Mouse (Mus musculus) CH12.LX (cell line): ENCODE results near the gene Bsdc1. TPM values are rescaled to one million over a fixed set of nuclear protein-coding genes. Genes with fewer than 3 reads are reported as not detected.
A peak's percentile ranks its signal among the peaks of the same experiment; 100 is the strongest.

Source experiments
- DNase-seq: peaks from one replicate; pipeline ENCODE4 v3.0.0-alpha.2; 2013; ENCODE audit errors: extremely low read depth
- H3K27ac ChIP-seq: 2 replicates; pipeline ENCODE4 v1.5.1; 2012; ENCODE audit warnings: low read depth, mild to moderate bottlenecking, control low read depth, moderate library complexity; ENCODE audit not compliant: insufficient read depth
- H3K27me3 ChIP-seq: replicated peaks from 2 replicates; pipeline ENCODE3; 2012; ENCODE audit warnings: inconsistent platforms
- H3K36me3 ChIP-seq, 2 experiments: replicated peaks in 1 of 2; 2 replicates each; pipeline versions ENCODE3 to v1.6.1; 2012; ENCODE audit warnings: inconsistent platforms in 1 of 2, low read length in 1 of 2, mild to moderate bottlenecking in 1 of 2, mixed read lengths in 1 of 2, moderate library complexity in 1 of 2; ENCODE audit not compliant: control insufficient read depth in 1 of 2, insufficient read depth in 1 of 2
- H3K4me1 ChIP-seq, 2 experiments: 2 replicates each; pipeline ENCODE4 v1.6.1; 2012; ENCODE audit warnings: inconsistent platforms in 1 of 2, moderate library complexity in 1 of 2; ENCODE audit not compliant: insufficient read depth in 2 of 2, control insufficient read depth in 1 of 2
- H3K4me2 ChIP-seq: 2 replicates; pipeline ENCODE4 v1.6.1; 2012; ENCODE audit warnings: low read depth, mild to moderate bottlenecking, control low read depth; ENCODE audit not compliant: poor library complexity, insufficient read depth, severe bottlenecking
- H3K4me3 ChIP-seq, 3 experiments: fragments of 150-350 bp in 1 of 3; sonication (generic) in 1 of 3; replicated peaks in 1 of 3; 2 replicates each; pipeline versions ENCODE3 to v1.5.1; 2011 to 2012; ENCODE audit warnings: low read depth in 2 of 3, low read length in 2 of 3, mild to moderate bottlenecking in 2 of 3, moderate library complexity in 2 of 3, control low read depth in 1 of 3, improper control_type of control experiment in 1 of 3, inconsistent platforms in 1 of 3, mixed read lengths in 1 of 3; ENCODE audit not compliant: poor library complexity in 1 of 3
- H3K79me2 ChIP-seq: replicated peaks from 2 replicates; pipeline ENCODE4 v1.6.1; 2012; ENCODE audit warnings: mild to moderate bottlenecking, moderate library complexity; ENCODE audit not compliant: control insufficient read depth, poor library complexity, insufficient read depth, severe bottlenecking; ENCODE audit errors: extremely low read depth
- H3K9ac ChIP-seq: 2 replicates; pipeline ENCODE4 v1.6.1; 2012; ENCODE audit warnings: low read depth, mild to moderate bottlenecking, control low read depth, moderate library complexity; ENCODE audit not compliant: insufficient read depth
- H3K9me3 ChIP-seq: replicated peaks from 2 replicates; pipeline ENCODE3; 2012; ENCODE audit warnings: low read length, inconsistent platforms, mixed read lengths
- BHLHE40 ChIP-seq: IDR thresholded peaks from 2 replicates; pipeline ENCODE4 v1.6.1; 2011; ENCODE audit warnings: mild to moderate bottlenecking, low read depth, low read length, improper control_type of control experiment
- CHD2 ChIP-seq: IDR thresholded peaks from 2 replicates; pipeline ENCODE4 v1.6.1; 2011; ENCODE audit warnings: low read length, improper control_type of control experiment
- CTCF ChIP-seq, 2 experiments: IDR thresholded peaks in 1 of 2; conservative IDR thresholded peaks in 1 of 2; 2 replicates each; pipeline ENCODE4 v1.5.1; 2011 to 2012; ENCODE audit warnings: low read depth in 2 of 2, low read length in 2 of 2, improper control_type of control experiment in 1 of 2, inconsistent platforms in 1 of 2, mild to moderate bottlenecking in 1 of 2, moderate library complexity in 1 of 2
- ELF1 ChIP-seq: IDR thresholded peaks from 2 replicates; pipeline ENCODE4 v1.6.1; 2014; ENCODE audit warnings: low read depth, mild to moderate bottlenecking, inconsistent platforms, low read length, improper control_type of control experiment
- JUN ChIP-seq: IDR thresholded peaks from 2 replicates; pipeline ENCODE4 v1.6.1; 2011; ENCODE audit warnings: low read depth, mild to moderate bottlenecking, low read length, improper control_type of control experiment, moderate library complexity; ENCODE audit not compliant: insufficient read depth
- MAX ChIP-seq: IDR thresholded peaks from 2 replicates; pipeline ENCODE4 v1.6.1; 2011; ENCODE audit warnings: low read length, improper control_type of control experiment
- MEF2A ChIP-seq: IDR thresholded peaks from 2 replicates; pipeline ENCODE4 v1.6.1; 2014; ENCODE audit warnings: low read depth, mild to moderate bottlenecking, inconsistent platforms, low read length, improper control_type of control experiment, borderline replicate concordance
- NRF1 ChIP-seq: IDR thresholded peaks from 2 replicates; pipeline ENCODE4 v1.6.1; 2014; ENCODE audit warnings: low read depth, mild to moderate bottlenecking, inconsistent platforms, low read length, improper control_type of control experiment, moderate library complexity
- RAD21 ChIP-seq: IDR thresholded peaks from 2 replicates; pipeline ENCODE4 v1.6.1; 2011; ENCODE audit warnings: low read depth, mild to moderate bottlenecking, low read length, improper control_type of control experiment, moderate library complexity
- SMC3 ChIP-seq: IDR thresholded peaks from 2 replicates; pipeline ENCODE4 v1.6.1; 2011; ENCODE audit warnings: low read depth, low read length, improper control_type of control experiment
- TCF12 ChIP-seq: IDR thresholded peaks from 2 replicates; pipeline ENCODE4 v1.6.1; 2014; ENCODE audit warnings: low read depth, mild to moderate bottlenecking, inconsistent platforms, low read length, improper control_type of control experiment
- ZKSCAN1 ChIP-seq: IDR thresholded peaks from 2 replicates; pipeline ENCODE4 v1.6.1; 2012; ENCODE audit warnings: low read depth, inconsistent platforms, low read length, improper control_type of control experiment, borderline replicate concordance
- ZMIZ1 ChIP-seq: IDR thresholded peaks from 2 replicates; pipeline ENCODE4 v1.6.1; 2012; ENCODE audit warnings: low read depth, mild to moderate bottlenecking, inconsistent platforms, low read length, improper control_type of control experiment
- dilution Hi-C: fragments of 300-500 bp; cut with MboI; formaldehyde crosslinking; loops from 2 replicates; pipeline ENCODE4 v1.14.3; 2020; ENCODE audit warnings: low sequenced_read_pairs; ENCODE audit not compliant: extremely low pct_unique_long_range_greater_than_20kb, extremely low pct_ligation_motif_present
- in situ Hi-C: fragments of 300-500 bp; cut with MboI; formaldehyde crosslinking; loops from 3 replicates; pipeline ENCODE4 v1.14.3; 2019; ENCODE audit warnings: low sequenced_read_pairs, low pct_ligation_motif_present, low pct_unique_long_range_greater_than_20kb, mixed read lengths
- polyA plus RNA-seq: library from polyadenylated mRNA; unstranded; fragments of >175 nt; gene quantifications from 2 replicates; pipeline ENCODE4 v1.2.1, GENCODE M21; 2012; ENCODE audit warnings: low read depth; ENCODE audit not compliant: insufficient read length
- total RNA-seq, 2 experiments: library from RNA; depleted of rRNA; stranded (reverse); fragments of 300-350 nt in 1 of 2; fragments of >200 nt in 1 of 2; gene quantifications; 2 replicates each; pipeline ENCODE4 v1.2.3; 2012 to 2014

The Bsdc1 gene
- total and polyA plus RNA-seq, 3 experiments: 16.1 to 20.6 (median 20.4) TPM

DNA sequence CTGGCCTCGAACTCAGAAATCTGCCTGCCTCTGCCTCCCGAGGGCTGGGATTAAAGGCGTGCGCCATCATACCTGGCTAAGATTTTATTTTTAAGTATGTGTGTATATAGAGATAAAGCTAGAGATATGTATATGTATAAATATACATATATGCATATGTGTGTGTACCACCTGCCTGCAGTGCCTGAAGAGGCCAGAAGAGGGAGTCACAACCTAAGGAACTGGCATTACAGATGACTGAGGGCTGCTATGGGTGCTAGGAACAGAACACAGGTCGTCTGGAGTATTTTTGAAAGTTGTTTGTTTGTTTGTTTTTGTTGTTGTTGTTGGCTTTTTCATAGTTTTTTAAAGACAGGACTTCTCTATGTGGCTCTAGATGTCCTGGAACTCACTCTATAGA lies 45.5 kb upstream of the Bsdc1 start:
- dilution Hi-C loops: no loop called here
- Histone ChIP-seq H3K9me3 (no peaks in the 10 kb centered on the region), H3K27ac (no peak overlapping the region), H3K27me3 (no peaks in the 10 kb centered on the region), H3K36me3 (no peaks in the 10 kb centered on the region), H3K9ac (no peak overlapping the region), H3K4me1 (no peaks in the 10 kb centered on the region), H3K79me2 (no peaks in the 10 kb centered on the region), H3K4me2 (no peak overlapping the region), H3K4me3 (no peak overlapping the region)
- DNase-seq: no peak
- TF ChIP-seq CHD2: no peak
- TF ChIP-seq TCF12: no peak
- no peak for TF ChIP-seq MEF2A
- TF ChIP-seq JUN: no peak
- no peak for TF ChIP-seq SMC3
- no peak for TF ChIP-seq MAX
- no peak for TF ChIP-seq ELF1
- no peak for TF ChIP-seq NRF1
- no peak for TF ChIP-seq RAD21
- in situ Hi-C loops: no loop called here

GRCm38 (mm10) chr4:129416478-129416877 lies 44.9 kb upstream of the Bsdc1 start:
- no peaks in the 10 kb centered on the region for H3K4me1 ChIP-seq
- dilution Hi-C loops (no loop called here), in situ Hi-C loops (no loop called here)
- no peak for DNase-seq
- no peaks in the 10 kb centered on the region for H3K36me3 ChIP-seq
- no peaks in the 10 kb centered on the region for H3K9me3 ChIP-seq
- TF ChIP-seq BHLHE40 (no peak), ZKSCAN1 (no peak), CTCF (conservative IDR thresholded peaks at IDR 0.05 in 1 of 2, IDR thresholded peaks at IDR 0.05 in 1 of 2; ENCODE audit: low read depth in 2 of 2, low read length in 2 of 2) (no peak), ZMIZ1 (no peak), RAD21 (no peak), TCF12 (no peak)
- no peak overlapping the region for H3K4me3 ChIP-seq
- no peaks in the 10 kb centered on the region for H3K79me2 ChIP-seq
- H3K27ac ChIP-seq: no peak overlapping the region
- no peak overlapping the region for H3K4me2 ChIP-seq
- H3K27me3 ChIP-seq: no peaks in the 10 kb centered on the region
- no peak overlapping the region for H3K9ac ChIP-seq

GRCm38 (mm10) chr4:129418321-129418720 lies 43.1 kb upstream of the Bsdc1 start:
- Histone ChIP-seq H3K79me2 (no peaks in the 10 kb centered on the region), H3K4me3 (no peak overlapping the region), H3K36me3 (no peaks in the 10 kb centered on the region), H3K9me3 (no peaks in the 10 kb centered on the region)
- DNase-seq: no peak
- TF ChIP-seq MEF2A: no peak
- peak in 1 of 2 experiments; percentile 10; a peak in 1 of 4 replicates for TF ChIP-seq CTCF (conservative IDR thresholded peaks at IDR 0.05 in 1 of 2, IDR thresholded peaks at IDR 0.05 in 1 of 2; ENCODE audit: low read depth in 2 of 2, low read length in 2 of 2)
- TF ChIP-seq, all 38 proteins: peak for 1
- no peak overlapping the region for H3K27ac ChIP-seq
- H3K4me2 ChIP-seq: no peak overlapping the region
- dilution Hi-C loops: no loop called here
- H3K4me1 ChIP-seq: peaks cover 0 to 6% of the 10 kb centered on the region in 2 experiments; a peak in 1 of 4 replicates
- in situ Hi-C loops: no loop called here
- no peaks in the 10 kb centered on the region for H3K27me3 ChIP-seq
- H3K9ac ChIP-seq: no peak overlapping the region
